11 mouse cellular contexts compared by ENCODE assay signal in the genomic region with DNA sequence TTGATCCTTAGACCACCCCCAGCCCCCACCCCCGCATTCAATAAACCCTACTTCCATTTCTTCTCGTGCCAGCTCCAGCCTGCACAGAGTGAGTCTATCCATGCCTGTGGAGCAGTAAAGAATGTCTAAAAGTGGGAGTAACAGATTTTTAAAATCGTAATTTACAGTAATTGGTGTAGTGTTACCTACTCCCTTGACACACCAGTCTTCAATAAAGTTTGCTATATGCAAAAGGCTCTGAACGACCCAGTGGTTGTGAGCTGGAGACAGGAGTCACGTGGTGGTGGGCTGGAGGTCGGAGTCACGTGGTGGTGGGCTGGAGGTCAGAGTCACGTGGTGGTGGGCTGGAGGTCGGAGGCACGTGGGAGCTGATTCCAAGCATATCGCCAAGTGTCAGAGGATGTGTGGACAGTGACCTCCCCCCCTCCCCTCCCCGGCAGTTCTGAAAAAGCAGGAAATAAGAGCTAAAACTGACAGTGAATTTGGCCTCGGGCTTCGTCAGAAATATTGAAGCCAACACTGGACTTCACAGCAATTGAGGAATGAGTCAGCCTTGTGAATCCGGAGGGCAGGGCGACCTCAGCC.
DNase-seq lines count a peak whose midpoint lies in the region; ATAC-seq and TF ChIP-seq lines count a peak whose summit lies in the region.
"Had no signal": no experiment of that assay in that cellular context is flagged by ENCODE, and none has a peak within 500 bp of the region (broad histone marks: within the 10 kb centered on the region; RNA-seq: fewer than 3 reads in every experiment).

No protein-coding gene starts in this region.

- no peak overlapping the region for H3K4me3 ChIP-seq in liver, embryonic 11.5 days (ENCODE audit: low read depth, low read length)
- H3K4me3 ChIP-seq in liver, embryonic 12.5 days = no peak overlapping the region
- no peak overlapping the region for H3K4me3 ChIP-seq in kidney, adult 2 months (ENCODE audit: insufficient read depth, low read depth, low read length)
- no peak overlapping the region for H3K4me3 ChIP-seq in limb, embryonic 15.5 days
- H3K4me3 ChIP-seq: embryonic facial prominence, embryonic 15.5 days; hindbrain, embryonic 12.5 days had no signal

- H3K27me3 ChIP-seq in liver, embryonic 11.5 days (replicated peaks; ENCODE audit: control insufficient read depth, insufficient read depth, low read length) = no peaks in the 10 kb centered on the region
- no peaks in the 10 kb centered on the region for H3K27me3 ChIP-seq in liver, embryonic 12.5 days (replicated peaks)
- H3K27me3 ChIP-seq in kidney, adult 2 months (replicated peaks; ENCODE audit: control insufficient read depth, insufficient read depth, low read length) = no peaks in the 10 kb centered on the region
- no peaks in the 10 kb centered on the region for H3K27me3 ChIP-seq in limb, embryonic 15.5 days
- H3K27me3 ChIP-seq: embryonic facial prominence, embryonic 15.5 days had no signal

- no peaks in the 10 kb centered on the region for H3K36me3 ChIP-seq in liver, embryonic 11.5 days (ENCODE audit: control insufficient read depth, insufficient read depth, low read length)
- H3K36me3 ChIP-seq in liver, embryonic 12.5 days = no peaks in the 10 kb centered on the region
- H3K36me3 ChIP-seq in kidney, adult 2 months (ENCODE audit: control insufficient read depth, insufficient read depth, low read length) = no peaks in the 10 kb centered on the region
- no peaks in the 10 kb centered on the region for H3K36me3 ChIP-seq in limb, embryonic 15.5 days
- H3K36me3 ChIP-seq: embryonic facial prominence, embryonic 15.5 days; hindbrain, embryonic 12.5 days had no signal

- no peak overlapping the region for H3K9ac ChIP-seq in liver, embryonic 11.5 days (ENCODE audit: low read depth, low read length)
- no peak overlapping the region for H3K9ac ChIP-seq in liver, embryonic 12.5 days
- no peak overlapping the region for H3K9ac ChIP-seq in limb, embryonic 15.5 days
- H3K9ac ChIP-seq: embryonic facial prominence, embryonic 15.5 days; hindbrain, embryonic 12.5 days had no signal

- H3K27ac ChIP-seq in liver, embryonic 11.5 days (ENCODE audit: low read depth, low read length) = no peak overlapping the region
- H3K27ac ChIP-seq in liver, embryonic 12.5 days = no peak overlapping the region
- H3K27ac ChIP-seq in kidney, adult 2 months (ENCODE audit: insufficient read depth, low read depth, low read length) = no peak overlapping the region
- no peak overlapping the region for H3K27ac ChIP-seq in limb, embryonic 15.5 days
- H3K27ac ChIP-seq: embryonic facial prominence, embryonic 15.5 days; hindbrain, embryonic 12.5 days had no signal

- 75% methylated on average over 16 of the region's 16 CpGs for WGBS in liver, embryonic 11.5 days
- WGBS in liver, embryonic 12.5 days (ENCODE audit: insufficient replicate concordance) = 61% methylated on average over 16 of the region's 16 CpGs
- WGBS in kidney, adult 2 months = 29% methylated on average over 16 of the region's 16 CpGs
- 50% methylated on average over 16 of the region's 16 CpGs for WGBS in limb, embryonic 15.5 days

- no peaks in the 10 kb centered on the region for H3K9me3 ChIP-seq in liver, embryonic 11.5 days (ENCODE audit: control insufficient read depth, low read length)
- H3K9me3 ChIP-seq in liver, embryonic 12.5 days (replicated peaks) = no peaks in the 10 kb centered on the region
- no peaks in the 10 kb centered on the region for H3K9me3 ChIP-seq in limb, embryonic 15.5 days
- H3K9me3 ChIP-seq: embryonic facial prominence, embryonic 15.5 days; hindbrain, embryonic 12.5 days had no signal

- no peak overlapping the region for H3K4me2 ChIP-seq in liver, embryonic 11.5 days
- H3K4me2 ChIP-seq in liver, embryonic 12.5 days = no peak overlapping the region
- H3K4me2 ChIP-seq in limb, embryonic 15.5 days = no peak overlapping the region
- H3K4me2 ChIP-seq: embryonic facial prominence, embryonic 15.5 days; hindbrain, embryonic 12.5 days had no signal

- H3K4me1 ChIP-seq in liver, embryonic 11.5 days (replicated peaks; ENCODE audit: control insufficient read depth, insufficient read depth, low read length) = no peaks in the 10 kb centered on the region
- no peaks in the 10 kb centered on the region for H3K4me1 ChIP-seq in liver, embryonic 12.5 days
- no peaks in the 10 kb centered on the region for H3K4me1 ChIP-seq in kidney, adult 2 months (ENCODE audit: control insufficient read depth, insufficient read depth, low read length)
- no peaks in the 10 kb centered on the region for H3K4me1 ChIP-seq in limb, embryonic 15.5 days
- H3K4me1 ChIP-seq: embryonic facial prominence, embryonic 15.5 days had no signal

- TF ChIP-seq CTCF in kidney, adult 2 months (conservative IDR thresholded peaks at IDR 0.05; ENCODE audit: insufficient read depth, insufficient read length, low read depth, low read length) = no peak

- peak; percentile 40 for DNase-seq in adrenal gland, postnatal 10 days
- no peak for DNase-seq in adrenal gland, postnatal 25 days
- DNase-seq in liver, embryonic 11.5 days (ENCODE audit: low spot score) = no peak
- DNase-seq in kidney, adult 2 months = peak; percentile 33
- DNase-seq in thymus, adult 18-20 months = no peak
- DNase-seq in cerebellum, adult 18-20 months = no peak
- DNase-seq: cerebellum, adult 11 months had no signal

- peak; percentile 34; the same call in 1 of the 2 replicates for ATAC-seq in liver, embryonic 11.5 days (replicated peaks; ENCODE audit: low FRiP score)
- ATAC-seq in liver, embryonic 12.5 days = no peak
- 0 out of 2 replicates have a peak, but pooled peaks have one; percentile 14 for ATAC-seq in limb, embryonic 15.5 days (ENCODE audit: insufficient number of reproducible peaks, low FRiP score, low TSS enrichment, low read depth)

- no peak for TF ChIP-seq POLR2A in kidney, adult 2 months (IDR thresholded peaks at IDR 0.05; ENCODE audit: low read depth, low read length)

Comparison
In these comparisons a context has a peak if more than half of its experiments do, and no peak if none do; other contexts are left out.
1. DNase-seq: peak in adrenal gland, postnatal 10 days (single experiment) and kidney, adult 2 months (single experiment); none in adrenal gland, postnatal 25 days (single experiment), liver, embryonic 11.5 days (single experiment), thymus, adult 18-20 months (0 of 2) and cerebellum, adult 18-20 months (0 of 2).